Mouse (Mus musculus): ENCODE measurements around the gene Kdm6b.
A peak's percentile ranks its signal among the peaks of the same experiment; 100 is the strongest.

Kdm6b gene

GRCm38 (mm10) chr11:69413221-69414181, at the start of gene Kdm6b:
Kdm6b (minus strand) TSS chr11:69413675.
- DNase-seq (ENCODE audit: low spot score): no peak

DNA sequence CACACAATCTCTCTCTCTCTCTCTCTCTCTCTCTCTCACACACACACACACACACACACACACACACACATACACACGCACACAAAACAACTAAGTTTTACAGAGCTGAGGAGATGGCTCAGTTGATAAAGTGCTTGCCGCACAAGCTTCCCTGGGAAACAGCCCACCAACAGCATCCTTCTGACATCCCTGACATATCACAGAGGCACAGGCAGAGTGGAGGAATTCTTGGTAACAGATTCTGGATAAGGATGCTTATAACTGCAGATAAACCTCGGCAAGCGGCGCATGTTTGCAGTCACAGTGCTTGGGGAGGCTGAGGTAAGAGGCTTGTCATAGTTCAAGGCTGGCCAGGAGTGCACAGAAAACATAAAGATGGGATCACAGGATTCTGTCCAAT, 48.1 kb upstream of the Kdm6b start:
- no peak for DNase-seq (ENCODE audit: low spot score)

- no peak for DNase-seq (ENCODE audit: low spot score)
Measured at GRCm38 (mm10) chr11:69459883-69460282, 46.4 kb upstream of the Kdm6b start.

GRCm38 (mm10) chr11:69457006-69457579, 43.6 kb upstream of the Kdm6b start:
- DNase-seq (ENCODE audit: low spot score): no peak

- DNase-seq (ENCODE audit: low spot score): no peak
Measured at GRCm38 (mm10) chr11:69452114-69452867, 38.8 kb upstream of the Kdm6b start.

GRCm38 (mm10) chr11:69447299-69447698, 33.8 kb upstream of the Kdm6b start:
- no peak for DNase-seq (ENCODE audit: low spot score)

DNA sequence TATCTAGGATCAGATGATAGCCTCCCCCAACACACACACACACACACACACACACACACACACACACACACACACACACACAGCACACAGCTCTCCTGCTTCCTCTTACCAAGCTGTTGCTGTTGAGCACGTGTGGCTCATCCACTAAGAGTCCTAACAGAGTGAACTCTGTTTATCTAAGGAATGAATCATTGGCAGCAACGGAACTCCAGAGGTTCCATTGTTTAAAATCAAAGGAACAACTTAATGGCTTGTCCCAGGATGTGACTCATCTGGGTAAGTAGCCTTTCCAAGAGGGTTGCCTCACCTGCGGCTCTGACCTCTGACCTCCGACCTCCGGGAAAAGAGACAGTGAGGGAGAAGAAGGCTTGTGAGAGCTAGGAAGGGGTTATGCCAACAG, 29.9 kb upstream of the Kdm6b start:
- DNase-seq (ENCODE audit: low spot score): no peak

- DNase-seq (ENCODE audit: low spot score): no peak
Measured at GRCm38 (mm10) chr11:69437291-69437690, 23.8 kb upstream of the Kdm6b start.

GRCm38 (mm10) chr11:69433189-69433588, 19.7 kb upstream of the Kdm6b start:
- DNase-seq (ENCODE audit: low spot score): no peak

DNA sequence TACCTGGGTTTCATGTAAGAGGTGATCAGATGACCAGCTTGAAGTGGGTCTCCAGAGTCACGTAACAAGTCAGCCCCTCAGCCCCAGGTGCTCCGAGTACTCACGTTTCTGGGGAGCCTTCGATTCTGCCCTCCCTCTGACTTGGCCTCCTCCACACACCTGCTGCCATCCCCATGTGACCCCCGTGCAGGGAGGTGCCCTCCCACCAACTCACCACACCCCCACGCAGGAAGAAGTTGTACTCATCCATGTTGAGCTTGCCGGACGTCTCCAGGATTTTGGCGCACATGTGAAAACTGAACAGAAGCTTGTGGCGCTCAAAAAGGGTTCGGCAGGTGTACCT, 19.1 kb upstream of the Kdm6b start:
- no peak for DNase-seq (ENCODE audit: low spot score)

GRCm38 (mm10) chr11:69431829-69432639, 18.6 kb upstream of the Kdm6b start:
- DNase-seq (ENCODE audit: low spot score): no peak

GRCm38 (mm10) chr11:69430631-69431030, 17.2 kb upstream of the Kdm6b start:
- DNase-seq (ENCODE audit: low spot score): no peak

GRCm38 (mm10) chr11:69429313-69429712, 15.8 kb upstream of the Kdm6b start:
- no peak for DNase-seq (ENCODE audit: low spot score)

DNA sequence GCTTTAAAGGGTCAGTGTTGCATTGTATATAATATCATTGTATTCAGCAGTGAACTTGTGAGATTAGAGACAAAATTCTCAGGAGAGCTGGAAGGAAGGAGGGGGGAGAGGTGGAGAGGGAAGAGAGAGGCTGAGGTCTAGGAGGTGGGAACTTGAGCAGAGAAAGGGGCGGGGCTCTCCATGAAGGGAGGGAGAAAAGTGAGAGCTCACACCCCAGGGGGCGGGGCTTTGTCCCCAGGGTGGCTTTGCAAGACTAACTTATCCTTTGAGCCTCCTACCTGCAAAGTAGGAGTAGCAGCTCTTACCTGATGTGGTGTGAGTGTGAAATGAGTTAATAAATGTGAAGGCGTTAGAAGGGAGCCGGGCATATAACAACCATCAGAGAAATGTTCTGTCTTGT, 15.3 kb upstream of the Kdm6b start:
- DNase-seq (ENCODE audit: low spot score): no peak

DNA sequence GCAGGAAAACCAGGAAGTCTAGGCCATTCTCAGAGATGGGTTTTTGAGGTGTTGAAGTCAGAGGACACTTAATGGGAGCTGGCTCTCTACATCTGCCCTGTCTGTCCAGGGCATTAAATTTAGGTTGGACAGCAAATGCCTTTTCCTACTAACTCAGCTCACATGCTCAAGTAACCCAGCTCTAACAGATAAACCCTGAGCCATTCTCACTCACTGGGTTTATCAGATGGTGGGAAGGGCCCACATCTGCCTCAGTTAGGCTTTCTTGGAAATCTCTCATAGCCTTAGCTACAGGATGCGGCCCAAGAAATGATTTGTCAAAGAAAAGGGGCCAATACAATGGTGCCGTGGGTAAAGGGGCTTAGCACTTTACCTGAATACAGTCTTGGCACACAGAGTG, 12.8 kb upstream of the Kdm6b start:
- no peak for DNase-seq (ENCODE audit: low spot score)

DNA sequence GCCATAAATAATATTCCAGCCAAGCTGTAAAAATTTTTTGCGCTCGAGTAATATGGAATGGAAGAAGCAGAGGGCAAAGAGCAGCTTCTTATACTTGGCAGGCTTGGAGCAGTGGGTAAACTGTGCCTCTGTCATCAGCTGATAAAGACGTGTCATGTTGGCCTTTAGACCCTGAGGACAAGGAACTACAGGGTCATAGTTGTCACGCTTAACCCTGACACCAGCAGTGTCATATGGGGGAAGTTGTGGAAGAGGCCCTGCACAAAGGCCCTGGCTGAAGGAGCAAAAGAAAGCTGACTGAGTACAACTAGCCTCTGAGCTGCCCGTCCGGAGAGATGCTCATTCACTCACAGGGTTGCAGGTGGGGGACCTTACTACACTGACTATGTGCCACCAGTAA, 10.4 kb upstream of the Kdm6b start:
- DNase-seq (ENCODE audit: low spot score): no peak

DNA sequence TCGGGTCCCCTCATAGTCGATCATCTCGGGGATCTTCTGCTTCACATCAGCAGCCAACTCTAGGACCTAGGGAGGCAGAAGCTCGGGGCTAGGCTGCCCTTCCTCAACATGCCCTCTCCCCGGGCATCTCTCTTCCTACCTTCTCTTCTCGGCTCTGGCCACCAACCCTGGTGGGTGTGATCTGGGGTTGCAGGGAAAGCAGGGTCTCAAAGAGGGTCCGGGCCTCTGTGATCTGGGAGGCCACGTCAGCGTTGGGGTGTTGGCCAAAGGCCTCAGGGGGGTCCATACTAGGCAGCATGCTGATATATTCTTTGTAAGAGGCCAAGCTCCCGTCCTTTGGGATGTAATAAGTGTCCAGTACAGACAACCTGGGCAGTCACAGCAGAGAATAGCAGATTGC, 9.4 kb upstream of the Kdm6b start:
- DNase-seq (ENCODE audit: low spot score): no peak

GRCm38 (mm10) chr11:69421131-69421977, 7.9 kb upstream of the Kdm6b start:
- no peak for DNase-seq (ENCODE audit: low spot score)

DNA sequence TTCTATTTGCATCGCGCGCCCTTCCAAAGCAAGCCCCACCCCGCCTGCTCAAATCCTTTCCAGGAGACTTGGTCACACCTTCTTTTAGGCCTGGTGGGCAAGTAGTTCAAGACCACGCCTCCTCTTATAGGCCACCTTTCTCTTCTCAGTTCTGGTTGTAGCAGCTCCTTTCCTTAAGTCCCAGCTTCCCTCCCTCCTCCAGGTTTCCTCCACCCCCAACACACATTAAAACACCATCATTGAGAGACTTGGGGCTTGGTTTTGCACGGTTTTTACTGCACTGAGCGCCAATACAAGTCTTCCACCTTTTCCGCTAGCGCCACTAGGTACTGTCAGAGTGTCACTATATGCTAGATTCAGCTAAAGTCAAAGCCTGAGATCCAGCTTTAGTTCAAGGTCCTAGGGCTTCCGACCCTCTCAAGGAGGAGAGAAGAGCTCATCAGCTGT, 7.1 kb upstream of the Kdm6b start:
- no peak for DNase-seq (ENCODE audit: low spot score)

DNA sequence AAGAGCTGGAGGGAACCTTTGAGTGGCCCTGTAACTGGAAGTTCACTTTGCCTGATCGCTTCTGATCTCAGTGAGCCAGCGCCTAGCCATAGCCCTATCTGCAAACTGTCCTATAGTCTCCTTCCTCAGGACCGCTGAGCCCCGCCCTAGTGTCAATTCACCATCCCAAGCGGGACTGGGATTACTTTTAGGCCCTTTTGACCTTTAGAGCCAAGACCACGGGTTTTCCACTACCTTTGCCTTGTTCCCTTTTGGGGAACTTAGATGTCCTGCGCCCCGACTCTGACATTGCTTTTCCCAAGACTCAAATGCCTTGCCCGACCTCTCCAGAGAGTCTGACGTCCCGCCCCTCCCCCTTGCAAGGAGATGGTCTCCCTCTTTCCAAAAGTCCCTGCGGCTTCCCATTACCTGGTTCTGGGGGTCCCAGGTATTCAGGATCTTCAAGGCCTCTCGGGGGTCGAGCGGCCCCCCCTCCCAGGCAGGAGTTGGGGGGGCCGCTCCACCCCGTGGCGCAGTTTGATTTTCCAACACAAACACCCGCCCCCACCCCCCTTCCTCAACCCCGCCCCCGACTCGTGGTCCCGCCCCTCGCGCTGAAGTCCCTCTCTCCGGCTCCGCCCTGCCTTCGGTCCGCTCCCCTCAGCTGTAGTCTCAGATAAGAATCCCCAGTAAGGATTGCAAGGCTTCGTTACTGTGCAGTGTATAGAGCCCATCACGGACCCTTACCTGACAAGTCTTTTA, 6.5 kb upstream of the Kdm6b start:
- peak; percentile 40 for DNase-seq (ENCODE audit: low spot score)
